Mouse (Mus musculus): ENCODE data around the gene Dscam. TPM values are rescaled to one million over a fixed set of nuclear protein-coding genes. Genes with fewer than 3 reads are reported as not detected.

Dscam gene
- polyA plus RNA-seq, 1 experiment from 2014 or later = 0.08 TPM

DNA sequence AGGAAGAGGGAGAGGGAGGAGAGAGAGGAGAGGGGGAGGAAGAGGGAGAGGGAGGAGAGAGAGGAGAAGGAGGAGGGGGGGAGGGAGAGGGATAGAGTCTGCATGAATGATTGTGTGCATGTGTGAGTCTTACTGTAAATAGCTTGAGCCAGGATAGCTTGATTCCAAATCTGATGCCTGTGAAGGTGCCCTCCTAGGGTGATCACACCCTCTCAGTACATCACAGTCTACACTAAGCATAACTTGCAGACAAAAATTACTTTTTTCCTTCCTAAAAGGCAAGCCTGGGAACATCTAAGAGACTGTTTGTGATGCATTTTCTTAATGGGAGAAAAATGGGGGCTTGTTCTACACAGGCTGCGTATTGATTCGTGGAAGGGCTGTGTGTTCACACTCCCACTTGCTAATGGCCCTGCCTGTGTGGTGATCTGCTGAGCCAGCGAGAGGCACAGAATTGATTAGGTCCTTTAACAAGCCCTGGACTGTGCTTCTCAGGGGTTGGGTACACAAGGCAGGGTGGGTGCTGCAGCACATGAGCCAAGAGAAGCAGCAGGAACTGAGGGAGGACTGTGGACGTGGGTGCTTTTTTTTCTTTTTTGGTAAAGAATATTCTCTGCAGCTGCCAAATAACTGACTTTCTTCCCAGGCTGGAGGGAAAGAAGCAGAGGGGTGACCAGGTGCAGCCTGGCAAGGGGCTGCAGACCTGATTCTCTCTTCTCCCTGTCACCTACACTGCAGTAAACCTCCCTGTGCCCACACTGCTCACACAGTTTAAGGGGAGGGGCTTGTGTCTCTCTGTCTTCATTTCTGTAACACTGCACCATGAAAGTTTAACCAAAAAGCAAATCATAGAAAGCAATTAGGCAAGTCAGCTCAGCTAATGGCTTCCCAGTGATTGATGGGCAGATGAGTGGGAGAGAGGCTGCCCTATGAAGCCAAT lies 161.2 kb downstream of the Dscam start:
- Histone ChIP-seq H3K4me3 (no peak overlapping the region), H3K4me1 (no peaks in the 10 kb centered on the region), H3K9me3 (no peaks in the 10 kb centered on the region), H3K36me3 (no peaks in the 10 kb centered on the region), H3K27ac (0 out of 2 replicates have a peak overlapping the region, but pooled peaks have one; percentile 9), H3K4me2 (no peak overlapping the region), H3K27me3 (no peaks in the 10 kb centered on the region), H3K9ac (no peak overlapping the region)
- peak; percentile 67 for ATAC-seq (ENCODE audit: insufficient number of reproducible peaks, low FRiP score, low TSS enrichment, low read depth)
- 42% methylated on average over 4 of the region's 4 CpGs for WGBS

DNA sequence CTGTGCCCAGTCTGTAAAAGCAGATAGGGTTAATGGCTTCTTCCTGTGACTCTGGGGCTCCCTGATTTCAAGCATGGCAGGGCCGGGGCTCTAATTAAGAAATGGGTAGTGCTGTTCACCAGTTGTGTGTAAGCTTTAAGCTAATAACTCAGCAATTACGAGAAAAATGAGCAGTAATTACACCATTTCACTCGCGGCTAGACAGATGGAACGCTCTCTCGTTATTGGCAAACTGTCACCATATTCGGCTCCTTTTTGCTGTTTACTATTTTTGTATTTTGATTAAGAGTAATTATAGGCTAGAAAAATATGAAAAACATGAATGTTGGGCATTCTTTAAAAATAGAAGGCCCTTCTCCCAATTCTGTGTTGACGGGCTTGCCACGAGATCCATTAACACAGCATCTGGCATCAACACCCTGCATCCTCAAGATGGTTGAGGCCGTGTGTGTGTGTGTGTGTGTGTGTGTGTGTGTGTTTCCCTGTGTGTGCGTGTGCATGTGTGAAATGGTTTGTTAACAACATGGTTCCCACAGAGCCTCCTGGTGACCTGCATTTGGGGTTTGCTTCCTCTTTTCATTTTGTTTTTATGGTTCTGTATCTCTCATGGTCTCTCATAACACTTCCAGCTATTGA lies 162.5 kb downstream of the Dscam start:
- Histone ChIP-seq H3K9me3 (no peaks in the 10 kb centered on the region), H3K9ac (no peak overlapping the region), H3K36me3 (no peaks in the 10 kb centered on the region), H3K27me3 (no peaks in the 10 kb centered on the region), H3K4me2 (no peak overlapping the region), H3K4me3 (no peak overlapping the region), H3K27ac (no peak overlapping the region), H3K4me1 (no peaks in the 10 kb centered on the region)
- 46% methylated on average over 11 of the region's 11 CpGs for WGBS
- ATAC-seq (ENCODE audit: insufficient number of reproducible peaks, low FRiP score, low TSS enrichment, low read depth) = no peak

DNA sequence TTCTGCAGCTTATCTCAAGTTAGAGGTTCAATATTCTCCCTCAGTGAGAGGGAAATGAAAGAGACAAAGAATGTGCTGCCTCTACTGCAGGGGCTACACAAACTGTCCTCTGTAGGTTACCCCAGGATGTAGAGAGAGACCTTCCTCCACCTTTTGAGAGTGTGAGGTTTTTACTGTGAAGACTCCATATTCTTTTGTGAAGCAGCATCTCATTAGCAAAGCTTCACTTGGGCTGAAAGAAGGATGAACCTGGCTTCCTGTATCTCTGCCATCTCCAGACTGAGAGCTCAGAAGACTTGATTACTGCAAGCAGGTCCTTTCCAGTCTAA lies 163.7 kb downstream of the Dscam start:
- Histone ChIP-seq H3K27ac (no peak overlapping the region), H3K4me3 (no peak overlapping the region), H3K9me3 (no peaks in the 10 kb centered on the region), H3K27me3 (no peaks in the 10 kb centered on the region), H3K9ac (no peak overlapping the region), H3K4me2 (no peak overlapping the region), H3K36me3 (no peaks in the 10 kb centered on the region), H3K4me1 (no peaks in the 10 kb centered on the region)
- ATAC-seq (ENCODE audit: insufficient number of reproducible peaks, low FRiP score, low TSS enrichment, low read depth) = no peak

DNA sequence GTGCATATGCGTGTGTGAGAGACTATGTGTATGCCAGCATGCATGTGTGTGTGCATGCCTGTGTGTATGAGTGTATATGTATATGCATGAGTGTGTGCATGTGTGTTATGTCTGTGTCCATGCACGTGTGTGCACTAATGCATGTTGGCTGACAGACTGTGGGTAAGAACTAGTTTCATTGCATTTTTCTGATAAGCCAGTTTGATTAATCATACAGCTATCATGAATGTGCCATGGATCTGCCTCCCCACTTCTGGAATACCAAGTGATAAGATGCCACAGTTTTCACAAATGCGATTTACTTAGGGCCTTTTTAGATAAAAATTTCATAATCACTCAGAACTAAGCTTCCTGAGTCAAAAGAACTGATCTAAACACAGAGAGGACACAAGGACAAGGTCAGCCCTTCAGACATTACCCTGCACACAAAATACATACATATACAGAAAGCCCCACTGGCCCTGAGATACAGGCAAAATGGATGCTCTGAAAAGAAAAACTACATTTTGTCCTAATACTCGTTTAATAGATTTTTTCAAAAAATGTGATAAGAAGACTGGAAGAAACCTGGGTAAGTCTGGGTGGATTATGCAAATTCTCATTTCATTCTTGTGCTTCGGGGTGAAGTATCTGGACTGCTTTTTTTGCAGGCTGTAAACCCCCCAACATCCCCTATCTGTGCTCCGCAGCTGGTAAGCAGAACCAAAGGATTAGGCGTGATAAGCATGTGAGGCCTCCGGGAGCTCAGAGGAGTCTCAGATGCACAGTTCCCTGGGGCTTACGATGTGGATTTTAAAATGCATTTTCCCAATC lies 164.3 kb downstream of the Dscam start:
- WGBS = 62% methylated on average over 9 of the region's 9 CpGs
- no peak overlapping the region for H3K27ac ChIP-seq
- ATAC-seq (ENCODE audit: insufficient number of reproducible peaks, low FRiP score, low TSS enrichment, low read depth) = no peak

DNA sequence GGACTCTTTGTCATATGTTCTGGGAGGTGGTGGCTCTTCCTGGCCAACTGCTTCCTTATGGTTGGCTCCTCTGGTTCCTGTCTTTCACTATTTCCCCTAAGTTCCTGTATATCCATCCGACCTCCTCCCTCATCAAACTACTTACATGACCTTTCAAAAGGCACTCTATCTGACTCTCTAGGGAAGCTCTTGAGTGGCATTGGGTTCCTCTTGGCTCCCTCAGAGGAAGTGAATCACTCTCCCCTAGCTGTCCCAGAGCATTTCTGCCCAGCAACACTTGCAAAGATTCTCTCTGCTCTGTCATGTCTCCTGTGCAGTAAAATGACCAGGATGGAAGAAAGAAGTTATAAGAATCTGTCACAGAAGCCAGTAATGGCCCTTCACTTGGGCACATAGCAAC lies 166.6 kb downstream of the Dscam start:
- H3K36me3 ChIP-seq = no peaks in the 10 kb centered on the region
- H3K9ac ChIP-seq = no peak overlapping the region
- no peak overlapping the region for H3K27ac ChIP-seq
- H3K9me3 ChIP-seq = no peaks in the 10 kb centered on the region
- no peaks in the 10 kb centered on the region for H3K27me3 ChIP-seq
- no peaks in the 10 kb centered on the region for H3K4me1 ChIP-seq
- no peak for ATAC-seq (ENCODE audit: insufficient number of reproducible peaks, low FRiP score, low TSS enrichment, low read depth)
- H3K4me3 ChIP-seq = no peak overlapping the region
- 57% methylated on average over 1 of the region's 1 CpGs for WGBS
- no peak overlapping the region for H3K4me2 ChIP-seq

More for the DNA sequence above, 164.3 kb downstream of the Dscam start:
- Histone ChIP-seq H3K36me3 (no peaks in the 10 kb centered on the region), H3K9me3 (no peaks in the 10 kb centered on the region), H3K4me1 (no peaks in the 10 kb centered on the region), H3K9ac (no peak overlapping the region), H3K27me3 (no peaks in the 10 kb centered on the region), H3K4me3 (no peak overlapping the region), H3K4me2 (no peak overlapping the region)

DNA sequence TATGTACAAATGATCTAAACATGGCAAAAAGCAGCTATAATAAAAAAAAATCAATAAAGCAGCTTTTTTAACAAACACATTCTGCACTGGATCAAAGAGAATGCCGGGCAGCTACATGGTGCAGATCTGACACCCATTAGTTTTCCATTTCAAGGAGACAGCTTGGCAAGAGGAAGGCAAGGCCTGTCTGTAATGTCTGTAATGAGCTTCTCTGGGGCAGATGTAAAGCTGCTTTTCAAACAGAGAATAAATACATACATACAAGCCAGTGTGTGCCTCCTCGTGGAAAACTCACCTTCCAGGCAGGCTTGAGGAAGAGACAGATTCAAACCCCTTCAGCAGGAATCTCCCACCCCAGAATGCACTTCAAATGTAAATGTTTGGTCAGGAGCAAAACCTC lies 167.7 kb downstream of the Dscam start:
- WGBS = 23% methylated on average over 2 of the region's 2 CpGs
- Histone ChIP-seq H3K27ac (no peak overlapping the region), H3K4me2 (no peak overlapping the region), H3K4me3 (no peak overlapping the region), H3K36me3 (no peaks in the 10 kb centered on the region), H3K27me3 (no peaks in the 10 kb centered on the region), H3K4me1 (no peaks in the 10 kb centered on the region), H3K9me3 (no peaks in the 10 kb centered on the region), H3K9ac (no peak overlapping the region)
- ATAC-seq (ENCODE audit: insufficient number of reproducible peaks, low FRiP score, low TSS enrichment, low read depth) = no peak

DNA sequence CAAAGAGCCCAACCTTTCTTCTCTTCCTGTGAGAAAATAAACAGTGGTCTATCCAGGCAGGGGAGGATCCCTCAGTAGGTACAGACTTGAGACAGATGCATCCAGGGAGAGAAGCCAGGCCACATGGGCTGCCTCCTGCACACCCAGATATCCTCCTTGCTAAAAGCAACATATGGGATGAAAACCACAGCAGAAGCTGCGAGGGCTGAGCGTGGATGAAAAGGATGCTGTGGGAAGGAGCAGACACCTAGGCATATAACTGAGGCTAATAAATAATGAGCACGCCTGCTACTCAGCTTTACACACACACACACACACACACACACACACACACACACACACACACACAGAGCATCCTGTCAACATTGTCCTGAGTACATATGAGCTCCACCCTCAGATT lies 168.4 kb downstream of the Dscam start:
- no peak overlapping the region for H3K4me3 ChIP-seq
- no peaks in the 10 kb centered on the region for H3K9me3 ChIP-seq
- no peaks in the 10 kb centered on the region for H3K4me1 ChIP-seq
- no peak overlapping the region for H3K9ac ChIP-seq
- no peak for ATAC-seq (ENCODE audit: insufficient number of reproducible peaks, low FRiP score, low TSS enrichment, low read depth)
- H3K4me2 ChIP-seq = no peak overlapping the region
- no peak overlapping the region for H3K27ac ChIP-seq
- WGBS = 45% methylated on average over 3 of the region's 3 CpGs
- H3K27me3 ChIP-seq = no peaks in the 10 kb centered on the region
- H3K36me3 ChIP-seq = no peaks in the 10 kb centered on the region

DNA sequence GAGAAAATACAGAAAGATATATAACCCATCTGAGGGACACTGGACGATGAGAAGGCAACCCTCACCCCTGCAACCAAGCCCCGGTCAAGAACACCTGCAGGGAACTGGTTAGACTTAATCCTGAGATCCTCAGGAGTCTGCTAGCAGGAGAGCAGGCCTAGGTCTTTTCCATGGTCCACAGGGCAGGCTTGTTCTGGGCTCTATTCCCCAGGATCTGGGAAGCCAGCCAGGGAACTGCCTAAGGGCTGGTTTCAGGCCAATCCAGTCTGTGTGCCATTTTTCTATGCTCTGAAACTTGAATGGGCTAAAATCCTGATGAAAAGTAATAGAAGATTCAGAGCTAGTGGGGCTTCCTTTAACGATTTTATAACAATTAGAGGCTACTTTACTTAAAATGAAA lies 173.7 kb downstream of the Dscam start:
- H3K9ac ChIP-seq = no peak overlapping the region
- ATAC-seq (ENCODE audit: insufficient number of reproducible peaks, low FRiP score, low TSS enrichment, low read depth) = no peak
- H3K4me2 ChIP-seq = no peak overlapping the region
- H3K4me3 ChIP-seq = no peak overlapping the region
- WGBS = 57% methylated on average over 3 of the region's 3 CpGs
- no peaks in the 10 kb centered on the region for H3K4me1 ChIP-seq
- H3K9me3 ChIP-seq = no peaks in the 10 kb centered on the region
- H3K27me3 ChIP-seq = no peaks in the 10 kb centered on the region
- H3K36me3 ChIP-seq = no peaks in the 10 kb centered on the region
- H3K27ac ChIP-seq = no peak overlapping the region

DNA sequence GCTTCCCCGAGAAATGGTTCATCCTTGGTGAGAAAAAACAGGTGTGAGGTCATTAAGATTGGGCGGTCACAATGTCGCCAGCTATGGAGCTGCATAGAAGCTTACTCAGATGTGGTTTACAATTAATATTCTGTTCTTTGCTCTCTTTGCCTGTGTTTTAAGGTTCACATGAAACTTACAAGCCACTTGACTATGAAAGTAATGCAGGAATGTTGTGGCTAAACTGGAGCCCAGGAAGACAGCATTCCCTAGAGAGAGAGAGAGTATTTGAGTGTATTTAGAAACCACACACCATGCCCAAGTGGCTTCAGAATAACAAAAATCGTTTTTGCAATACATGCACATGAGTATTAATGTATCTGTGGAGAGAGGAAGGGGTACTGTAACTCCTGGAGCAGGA lies 174.7 kb downstream of the Dscam start:
- WGBS = 65% methylated on average over 4 of the region's 4 CpGs
- H3K27ac ChIP-seq = no peak overlapping the region

DNA sequence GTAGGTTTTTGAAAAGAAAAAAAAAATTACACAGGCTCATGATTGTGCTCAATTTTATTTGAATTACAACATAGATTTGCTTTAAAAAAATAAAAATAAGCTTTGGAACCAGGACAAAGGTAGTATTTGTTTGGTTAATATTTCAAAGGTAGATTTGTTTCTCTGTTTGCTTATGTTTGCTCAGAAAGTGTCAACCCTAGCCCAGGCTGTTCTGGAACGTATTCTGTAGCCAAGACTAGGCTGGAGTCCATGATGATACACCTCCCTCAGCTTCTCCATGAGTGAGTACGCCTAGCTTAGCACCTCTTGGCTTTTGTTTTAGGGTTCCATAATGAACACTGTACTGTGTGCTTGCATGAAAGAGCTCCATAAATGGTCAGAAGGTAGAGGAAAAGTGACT lies 183.2 kb downstream of the Dscam start:
- H3K4me3 ChIP-seq = no peak overlapping the region

More for the DNA sequence above, 174.7 kb downstream of the Dscam start:
- H3K27me3 ChIP-seq = no peaks in the 10 kb centered on the region
- no peaks in the 10 kb centered on the region for H3K9me3 ChIP-seq
- no peak overlapping the region for H3K4me2 ChIP-seq
- no peak overlapping the region for H3K9ac ChIP-seq
- no peaks in the 10 kb centered on the region for H3K36me3 ChIP-seq
- no peaks in the 10 kb centered on the region for H3K4me1 ChIP-seq
- ATAC-seq (ENCODE audit: insufficient number of reproducible peaks, low FRiP score, low TSS enrichment, low read depth) = no peak
- H3K4me3 ChIP-seq = no peak overlapping the region

DNA sequence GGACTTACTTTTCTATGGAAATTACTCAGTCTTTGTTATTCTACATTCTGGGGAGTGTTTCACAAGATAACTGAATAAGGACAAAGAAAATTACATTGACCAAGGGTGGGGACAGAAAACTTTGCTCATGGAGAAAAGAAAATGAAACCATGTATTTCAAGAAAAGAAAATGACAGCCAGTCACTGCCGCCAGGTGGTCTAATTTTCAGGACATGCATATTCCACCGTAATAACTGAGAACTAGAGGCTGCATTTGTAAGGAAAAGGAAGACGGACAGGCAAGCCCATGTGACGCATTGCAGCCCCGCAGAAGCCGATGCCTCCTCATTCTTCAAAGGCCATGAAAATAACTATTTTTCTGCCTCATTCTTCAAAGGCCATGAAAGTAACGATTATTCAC lies 197.3 kb downstream of the Dscam start:
- Histone ChIP-seq H3K27ac (no peak overlapping the region), H3K4me1 (no peaks in the 10 kb centered on the region), H3K4me2 (no peak overlapping the region), H3K4me3 (no peak overlapping the region), H3K9me3 (no peaks in the 10 kb centered on the region), H3K9ac (no peak overlapping the region), H3K27me3 (no peaks in the 10 kb centered on the region), H3K36me3 (no peaks in the 10 kb centered on the region)
- WGBS = 68% methylated on average over 7 of the region's 7 CpGs
- ATAC-seq (ENCODE audit: insufficient number of reproducible peaks, low FRiP score, low TSS enrichment, low read depth) = no peak

More for the DNA sequence above, 183.2 kb downstream of the Dscam start:
- WGBS = 86% methylated on average over 2 of the region's 2 CpGs
- Histone ChIP-seq H3K4me1 (no peaks in the 10 kb centered on the region), H3K36me3 (no peaks in the 10 kb centered on the region), H3K27ac (no peak overlapping the region), H3K9ac (no peak overlapping the region), H3K9me3 (no peaks in the 10 kb centered on the region), H3K27me3 (no peaks in the 10 kb centered on the region), H3K4me2 (no peak overlapping the region)
- ATAC-seq (ENCODE audit: insufficient number of reproducible peaks, low FRiP score, low TSS enrichment, low read depth) = no peak

DNA sequence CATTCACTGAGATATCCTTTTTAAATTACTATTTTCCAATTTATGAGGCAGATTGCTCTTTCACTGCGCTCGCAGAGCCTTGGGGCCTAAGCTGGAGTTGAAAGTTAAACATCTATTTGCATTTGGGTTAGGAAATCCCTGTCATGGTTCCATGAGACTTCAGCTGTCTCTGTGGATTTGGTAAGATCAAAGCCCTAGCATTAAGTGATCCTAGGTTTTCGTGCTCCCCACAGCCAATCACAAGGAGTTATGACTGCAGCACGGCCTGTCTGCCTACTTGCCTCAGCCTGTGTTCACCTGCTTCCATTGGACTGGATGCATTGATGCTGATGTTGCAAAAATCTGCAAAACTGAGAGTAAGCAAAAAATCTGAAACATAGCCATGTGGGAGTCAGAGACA lies 198.8 kb downstream of the Dscam start:
- no peak for ATAC-seq (ENCODE audit: insufficient number of reproducible peaks, low FRiP score, low TSS enrichment, low read depth)
- Histone ChIP-seq H3K27me3 (no peaks in the 10 kb centered on the region), H3K4me2 (no peak overlapping the region), H3K4me3 (no peak overlapping the region), H3K4me1 (no peaks in the 10 kb centered on the region), H3K9me3 (no peaks in the 10 kb centered on the region), H3K9ac (no peak overlapping the region), H3K36me3 (no peaks in the 10 kb centered on the region), H3K27ac (no peak overlapping the region)
- 61% methylated on average over 4 of the region's 4 CpGs for WGBS

Measured in limb, embryonic 15.5 days (tissue).